Mouse (Mus musculus) inflammation-experienced regulatory T-cells (primary cell): Measurements from ENCODE around the gene Mettl25. TPM values are rescaled to one million over a fixed set of nuclear protein-coding genes. Genes with fewer than 3 reads are reported as not detected.

ENCODE experiments used
- polyA plus RNA-seq, 2 experiments: library from polyadenylated mRNA; unstranded; fragments of 100-300 nt; shearing (Covaris generic); gene quantifications; one replicate each; pipeline ENCODE4 v1.2.1; 2017

Gene Mettl25
- polyA plus RNA-seq: 10 to 100 TPM; 10.6 to 12.2 TPM

GRCm38 (mm10) chr10:105840928-105841888 is at the start of gene Mettl25, which contains the start of gene Ccdc59:
Gene Mettl25, minus strand, starts transcription at chr10:105841380.
Gene Ccdc59, plus strand, starts transcription at chr10:105841067.

Other genes starting within 250 kb of the Mettl25 start
- gene Ccdc59, start 313 bp downstream of the Mettl25 start, polyA plus RNA-seq: 10 to 100 TPM; 59.5 to 61.8 TPM